In genomic region chr6:82040834-82041487, GRCm38 (mm10) we compare ENCODE assay signal across 8 mouse cellular contexts. TPM values are rescaled to one million over a fixed set of nuclear protein-coding genes. Genes with fewer than 3 reads are reported as not detected.
DNase-seq lines count a peak whose midpoint lies in the region; ATAC-seq and TF ChIP-seq lines count a peak whose summit lies in the region.

Gene Eva1a (plus strand): TSS chr6:82041043.

- peak within 1 kb of the TSS; percentile 59 for H3K4me2 ChIP-seq in liver, embryonic 13.5 days

- H3K9me3 ChIP-seq in hindbrain, embryonic 10.5 days: no peaks in the 10 kb centered on the region
- no peaks in the 10 kb centered on the region for H3K9me3 ChIP-seq in liver, embryonic 13.5 days (replicated peaks)

- H3K27ac ChIP-seq in cortical plate, adult 2 months (ENCODE audit: insufficient read depth, low read length): peak within 1 kb of the TSS; percentile 24
- H3K27ac ChIP-seq in hindbrain, embryonic 10.5 days: peak within 1 kb of the TSS; percentile 75
- peak within 1 kb of the TSS; percentile 50 for H3K27ac ChIP-seq in liver, embryonic 13.5 days

- H3K27me3 ChIP-seq in hindbrain, embryonic 10.5 days (ENCODE audit: insufficient read depth, poor library complexity, severe bottlenecking): peaks cover 64% of the 10 kb centered on the region
- peaks cover 44% of the 10 kb centered on the region for H3K27me3 ChIP-seq in liver, embryonic 13.5 days

- no peak for TF ChIP-seq CTCF in cortical plate, adult 2 months (IDR thresholded peaks at IDR 0.05; ENCODE audit: extremely low read depth, insufficient read depth, low read length)

- DNase-seq in layer of hippocampus, adult 8-10 months (ENCODE audit: low spot score in 2 of 2): no peak
- DNase-seq in layer of hippocampus, adult 11-12 months (ENCODE audit: low spot score): no peak
- DNase-seq in hindbrain, embryonic 10.5 days (ENCODE audit: low spot score): no peak
- DNase-seq in liver, embryonic 13.5 days: no peak
- DNase-seq in thymus, postnatal 0 days (ENCODE audit: low spot score): no peak
- no peak for DNase-seq in adrenal gland, adult 2 months

- no peak for TF ChIP-seq POLR2A in cortical plate, adult 2 months (IDR thresholded peaks at IDR 0.05; ENCODE audit: extremely low read depth, insufficient read depth, low read length)

- H3K4me3 ChIP-seq in cortical plate, adult 2 months (ENCODE audit: insufficient read depth, low read length): peak within 1 kb of the TSS; percentile 44
- peak within 1 kb of the TSS; percentile 59 for H3K4me3 ChIP-seq in hindbrain, embryonic 10.5 days
- peak within 1 kb of the TSS; percentile 55 for H3K4me3 ChIP-seq in liver, embryonic 13.5 days (replicated peaks)

- ATAC-seq in liver, embryonic 13.5 days (ENCODE audit: low read depth): no peak
- no peak for ATAC-seq in inflammation-experienced regulatory T-cells, adult 6 months

- H3K4me1 ChIP-seq in cortical plate, adult 2 months (ENCODE audit: control insufficient read depth, insufficient read depth, low read length): no peaks in the 10 kb centered on the region
- H3K4me1 ChIP-seq in hindbrain, embryonic 10.5 days (replicated peaks): peaks cover 33% of the 10 kb centered on the region
- H3K4me1 ChIP-seq in liver, embryonic 13.5 days (replicated peaks): peaks cover 3% of the 10 kb centered on the region

- peak within 1 kb of the TSS; percentile 54 for H3K9ac ChIP-seq in liver, embryonic 13.5 days

- 16% methylated on average over 11 of the region's 11 CpGs for WGBS in hindbrain, embryonic 10.5 days
- WGBS in liver, embryonic 13.5 days (ENCODE audit: insufficient replicate concordance): 6% methylated on average over 11 of the region's 11 CpGs

- H3K36me3 ChIP-seq in hindbrain, embryonic 10.5 days: no peaks in the 10 kb centered on the region
- no peaks in the 10 kb centered on the region for H3K36me3 ChIP-seq in liver, embryonic 13.5 days

RNA-seq across cellular contexts. Expression of gene Eva1a, which starts in this region (rescaled TPM):
- total RNA-seq in layer of hippocampus, adult 8-10 months (2022): 10 to 100 TPM; 12.8 to 16.0 (median 14.0) TPM
- polyA plus RNA-seq in cortical plate, adult 2 months (2012; rRNA removed): 17.1 and 17.3 TPM in 2 replicates
- 3.2 and 3.3 TPM in 2 replicates for polyA plus RNA-seq in hindbrain, embryonic 10.5 days (2016; fragmentation: Nextera tagmentation; extraction: Ambion mirVana)
- polyA plus RNA-seq in liver, embryonic 13.5 days (2015; fragmentation: Nextera tagmentation; extraction: Ambion mirVana): 5.1 and 6.4 TPM in 2 replicates
- polyA plus RNA-seq in inflammation-experienced regulatory T-cells, adult 6 months (2017; shearing (Covaris generic)): not detected
- 2.9 and 3.0 TPM in 2 replicates for polyA plus RNA-seq in thymus, postnatal 0 days (2015; fragmentation: Nextera tagmentation; extraction: Ambion mirVana)
- total RNA-seq in adrenal gland, adult 2 months (2021): 1 to 10 TPM; 2.2 to 3.4 TPM
- polyA plus RNA-seq in adrenal gland, adult 2 months (2012; rRNA removed): 1.1 TPM in 2 replicates

Comparison
In these comparisons a context has a peak if more than half of its experiments do, and no peak if none do; other contexts are left out.
1. H3K27ac ChIP-seq: peak in every context shown above with its lines; median percentile 75 in hindbrain, embryonic 10.5 days; 50 in liver, embryonic 13.5 days; 24 in cortical plate, adult 2 months.